Mouse (Mus musculus) heart, postnatal 0 days (tissue): ENCODE measurements at regions not wholly inside any gene's neighbourhood (a gene's known extent, or its start where the extent isn't known, plus 50 kb on each side); places are given as distances from the start of the nearest gene placed in this dataset.

Experiments
- ATAC-seq: fragments of 200-750 bp; cut with Nextera tagmentation; 2 replicates; pipeline ENCODE4 v1.8.0; 2017; ENCODE audit warnings: low read depth, moderate number of reproducible peaks, moderate library complexity; ENCODE audit not compliant: insufficient read depth
- DNase-seq: peaks from one replicate; pipeline ENCODE4 v3.0.0-alpha.2; 2016; ENCODE audit warnings: low spot score
- H3K27ac ChIP-seq: fragments of 300-500 bp; sonication (generic); 2 replicates; pipeline ENCODE4 v1.5.1; 2014; ENCODE audit warnings: low read depth, mild to moderate bottlenecking
- H3K27me3 ChIP-seq: fragments of 300-500 bp; sonication (generic); 2 replicates; pipeline ENCODE4 v1.6.1; 2014; ENCODE audit warnings: low read length, mixed read lengths; ENCODE audit not compliant: control insufficient read depth, insufficient read depth
- H3K36me3 ChIP-seq: fragments of 300-500 bp; sonication (generic); replicated peaks from 2 replicates; pipeline ENCODE4 v1.6.1; 2014; ENCODE audit warnings: low read length, mixed read lengths; ENCODE audit not compliant: control insufficient read depth, insufficient read depth
- H3K4me1 ChIP-seq: fragments of 300-500 bp; sonication (generic); 2 replicates; pipeline ENCODE4 v1.6.1; 2014; ENCODE audit warnings: antibody characterized with exemption; ENCODE audit not compliant: control insufficient read depth, insufficient read depth
- H3K4me2 ChIP-seq: fragments of 300-500 bp; sonication (generic); 2 replicates; pipeline ENCODE4 v1.6.1; 2014; ENCODE audit warnings: low read depth, mild to moderate bottlenecking, low read length, moderate library complexity
- H3K4me3 ChIP-seq: fragments of 300-500 bp; sonication (generic); 2 replicates; pipeline ENCODE4 v1.5.1; 2014; ENCODE audit warnings: low read depth, low read length
- H3K9ac ChIP-seq: fragments of 300-500 bp; sonication (generic); replicated peaks from 2 replicates; pipeline ENCODE4 v1.6.1; 2014; ENCODE audit warnings: low read depth, low read length, mixed read lengths
- H3K9me3 ChIP-seq: fragments of 300-500 bp; sonication (generic); replicated peaks from 2 replicates; pipeline ENCODE4 v1.6.1; 2016; ENCODE audit warnings: low read length; ENCODE audit not compliant: control insufficient read depth
- CTCF ChIP-seq: IDR thresholded peaks from 2 replicates; pipeline ENCODE4 v1.5.1; 2016; ENCODE audit warnings: antibody characterized with exemption, control low read depth, low read depth
- EP300 ChIP-seq: IDR thresholded peaks from 2 replicates; pipeline ENCODE4 v1.6.1; 2016; ENCODE audit warnings: antibody characterized with exemption, low read depth
- WGBS: fragments of 180-500 bp; shearing (Covaris S2); extraction: QIAGEN DNeasy Blood & Tissue Kit; methylation state at CpG from one replicate; pipeline ENCODE4 v1.1.7; 2014; 5-methylcytosine and 5-hydroxymethylcytosine counted together

DNA sequence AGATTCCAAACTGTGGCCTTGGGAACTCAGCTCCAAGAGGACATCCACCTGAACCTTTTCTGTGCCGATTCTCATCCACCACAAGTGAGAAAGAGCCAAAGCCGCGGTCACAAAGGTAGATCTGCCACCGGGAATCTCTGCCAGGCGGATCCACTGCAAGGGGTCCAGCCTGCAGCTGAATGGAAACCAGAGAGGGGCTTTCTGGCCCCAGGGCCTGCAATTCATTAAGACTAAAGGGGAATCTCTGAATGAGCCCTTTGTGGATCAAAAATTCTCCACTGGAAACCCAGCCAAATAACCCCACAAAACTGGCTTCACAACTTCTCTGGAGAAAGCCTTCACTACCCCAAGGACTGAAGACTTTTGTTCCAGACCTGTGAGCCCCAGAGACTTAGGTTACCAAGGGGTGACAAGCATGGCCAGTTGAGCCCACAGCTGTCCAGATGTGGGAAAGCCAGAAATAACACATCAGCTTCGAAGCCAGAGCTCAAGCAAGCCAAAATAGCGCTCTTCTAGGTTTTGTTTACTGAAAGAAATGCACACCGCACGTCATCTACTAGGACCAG is 68.3 kb downstream of the Psmg1 start:
- DNase-seq (no peak), ATAC-seq (no peak)
- no peak for TF ChIP-seq EP300
- no peak for TF ChIP-seq CTCF
- Histone ChIP-seq H3K27me3 (no peaks in the 10 kb centered on the region), H3K4me1 (no peaks in the 10 kb centered on the region), H3K4me3 (no peak overlapping the region), H3K27ac (no peak overlapping the region), H3K9me3 (no peaks in the 10 kb centered on the region), H3K9ac (no peak overlapping the region), H3K4me2 (no peak overlapping the region), H3K36me3 (no peaks in the 10 kb centered on the region)
- WGBS, result 77% methylated on average over 9 of the region's 9 CpGs

DNA sequence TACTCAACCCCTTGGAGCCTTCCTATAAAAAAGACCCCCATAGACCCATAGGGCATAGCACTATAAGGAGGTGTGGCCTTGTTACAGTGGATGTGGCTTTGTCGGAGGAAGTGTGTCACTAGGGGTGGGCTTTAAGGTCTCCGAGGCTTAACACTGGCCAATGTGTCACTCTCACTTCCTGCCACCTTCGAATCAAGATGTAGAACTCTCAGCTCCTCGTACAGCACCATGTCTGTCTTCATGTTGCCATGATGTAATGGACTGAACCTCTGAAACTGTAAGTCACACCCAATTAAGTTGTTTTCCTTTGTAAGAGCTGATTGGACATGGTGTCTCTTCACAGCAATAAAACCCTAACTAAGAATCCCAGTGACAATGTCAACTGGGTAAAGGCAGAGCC is 69.6 kb downstream of the Psmg1 start:
- 73% methylated on average over 4 of the region's 4 CpGs for WGBS
- H3K36me3 ChIP-seq, result no peaks in the 10 kb centered on the region
- H3K9ac ChIP-seq, result no peak overlapping the region
- H3K4me2 ChIP-seq, result no peak overlapping the region
- H3K27ac ChIP-seq, result no peak overlapping the region
- H3K27me3 ChIP-seq, result no peaks in the 10 kb centered on the region
- H3K4me1 ChIP-seq, result no peaks in the 10 kb centered on the region
- H3K4me3 ChIP-seq, result no peak overlapping the region
- TF ChIP-seq CTCF (no peak), EP300 (no peak)
- DNase-seq (no peak), ATAC-seq (no peak)
- no peaks in the 10 kb centered on the region for H3K9me3 ChIP-seq

DNA sequence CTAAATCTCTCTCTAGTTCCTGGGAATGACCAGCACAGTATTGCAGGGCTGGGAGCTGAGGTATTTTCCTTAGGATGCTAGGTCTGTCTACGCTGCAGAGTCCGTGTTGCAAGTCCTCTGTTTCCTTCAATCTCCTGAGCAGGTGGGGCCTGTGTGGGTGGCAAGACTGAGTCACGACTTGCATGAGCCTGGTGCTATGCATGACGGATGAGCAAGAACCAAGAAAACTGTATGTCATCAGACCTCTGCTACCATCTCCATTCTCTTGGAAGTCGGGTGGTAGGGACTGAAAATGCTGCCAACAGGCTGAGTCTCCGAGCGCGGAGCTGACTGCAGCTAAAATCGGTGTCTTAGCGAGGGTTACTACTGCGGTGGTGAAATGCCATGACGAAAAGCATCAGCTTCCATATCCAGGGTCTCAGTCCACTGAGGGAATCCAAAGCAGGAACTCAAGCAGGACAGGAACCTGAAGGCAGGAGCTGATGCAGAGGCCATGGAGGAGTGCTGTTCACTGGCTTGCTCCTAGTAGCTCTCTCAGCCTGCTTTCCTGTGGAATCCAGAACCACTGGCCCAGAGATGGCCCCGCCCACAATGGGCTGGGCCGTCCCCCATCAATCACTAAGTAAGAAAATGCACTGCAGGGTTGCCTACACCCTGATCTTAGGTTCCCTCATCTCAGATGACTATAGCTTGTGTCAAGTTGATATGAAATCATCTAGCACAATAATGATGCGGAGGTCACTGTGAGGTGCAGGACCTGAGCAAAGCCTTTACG is 71.9 kb downstream of the Psmg1 start:
- H3K9ac ChIP-seq, result no peak overlapping the region
- DNase-seq, result no peak
- WGBS, result 85% methylated on average over 16 of the region's 16 CpGs
- no peaks in the 10 kb centered on the region for H3K9me3 ChIP-seq
- no peak overlapping the region for H3K4me3 ChIP-seq
- ATAC-seq, result no peak
- H3K36me3 ChIP-seq, result no peaks in the 10 kb centered on the region
- TF ChIP-seq CTCF (no peak), EP300 (no peak)
- no peak overlapping the region for H3K27ac ChIP-seq
- no peaks in the 10 kb centered on the region for H3K4me1 ChIP-seq
- H3K4me2 ChIP-seq, result no peak overlapping the region
- H3K27me3 ChIP-seq, result no peaks in the 10 kb centered on the region

DNA sequence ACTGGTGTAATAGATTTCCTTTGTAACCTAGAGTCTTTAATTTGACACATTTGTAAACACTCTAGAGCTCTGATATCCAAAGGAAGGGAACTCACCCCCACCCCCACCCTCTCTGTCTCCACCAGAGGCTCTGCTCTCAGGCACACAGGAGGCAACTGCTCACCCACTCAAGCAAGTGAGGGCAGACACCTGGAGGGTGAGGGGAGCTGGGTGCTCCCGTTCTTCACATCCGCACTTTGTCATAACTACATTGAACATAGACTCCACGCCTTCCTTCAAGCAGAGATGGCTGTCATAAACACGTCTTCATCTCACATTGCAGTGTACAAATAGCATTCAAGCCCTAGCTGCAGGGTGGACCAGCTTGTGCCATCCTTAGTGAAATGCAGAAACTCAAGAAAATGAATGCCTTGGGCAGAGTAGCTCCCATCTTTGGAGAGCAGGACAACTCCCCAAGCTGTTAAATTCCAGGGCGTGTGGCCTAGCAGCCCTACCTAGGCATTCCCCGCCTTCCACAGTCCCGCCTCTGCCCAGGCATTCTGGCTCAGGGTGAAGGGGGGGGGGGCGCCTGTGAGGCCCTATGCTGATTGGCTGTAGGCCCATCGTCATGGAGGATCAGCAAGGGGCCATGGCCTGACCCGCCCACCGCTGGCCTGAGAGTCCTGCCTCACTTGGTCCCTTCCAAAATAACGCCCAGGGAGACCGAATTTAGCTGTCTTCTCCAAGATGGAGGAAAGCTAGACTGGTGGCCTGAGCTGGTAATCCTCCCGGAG is 72.9 kb downstream of the Psmg1 start:
- H3K4me1 ChIP-seq, result no peaks in the 10 kb centered on the region
- no peaks in the 10 kb centered on the region for H3K27me3 ChIP-seq
- H3K9ac ChIP-seq, result no peak overlapping the region
- H3K4me3 ChIP-seq, result no peak overlapping the region
- DNase-seq, result no peak
- H3K4me2 ChIP-seq, result no peak overlapping the region
- ATAC-seq, result no peak
- WGBS, result 66% methylated on average over 14 of the region's 14 CpGs
- H3K36me3 ChIP-seq, result no peaks in the 10 kb centered on the region
- H3K9me3 ChIP-seq, result no peaks in the 10 kb centered on the region
- TF ChIP-seq EP300, result no peak
- TF ChIP-seq CTCF, result no peak
- H3K27ac ChIP-seq, result no peak overlapping the region

DNA sequence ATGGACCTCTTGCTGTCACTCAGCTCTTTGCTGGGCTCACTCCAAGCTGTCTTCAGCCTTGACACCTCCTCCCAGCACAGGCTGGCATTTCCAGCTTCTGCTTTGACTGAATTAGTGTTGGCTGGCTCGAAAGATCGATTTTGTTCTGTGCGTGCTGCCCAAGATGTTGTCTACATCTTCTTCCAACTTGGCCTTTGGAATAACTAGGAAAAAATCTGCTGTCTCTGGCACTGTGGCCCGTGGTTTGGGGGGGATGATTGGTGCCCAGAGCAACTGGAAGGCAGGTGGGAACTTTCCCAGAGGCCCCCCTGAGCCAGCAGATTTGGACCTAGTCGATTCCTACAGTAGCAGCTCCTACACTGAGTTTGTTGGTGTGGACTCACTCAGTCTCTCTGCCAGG is 76.9 kb downstream of the Psmg1 start:
- DNase-seq (no peak), ATAC-seq (no peak)
- no peak overlapping the region for H3K4me3 ChIP-seq
- H3K36me3 ChIP-seq, result no peaks in the 10 kb centered on the region
- no peak overlapping the region for H3K4me2 ChIP-seq
- H3K27ac ChIP-seq, result no peak overlapping the region
- no peaks in the 10 kb centered on the region for H3K27me3 ChIP-seq
- H3K9me3 ChIP-seq, result no peaks in the 10 kb centered on the region
- no peaks in the 10 kb centered on the region for H3K4me1 ChIP-seq
- WGBS, result 67% methylated on average over 5 of the region's 5 CpGs
- no peak for TF ChIP-seq CTCF
- no peak overlapping the region for H3K9ac ChIP-seq
